Mouse (Mus musculus) brain, embryonic 18.5 days (tissue): ENCODE data around the gene Kng2.
"Not testable (repeated sequence)": the region's sequence is repeated elsewhere in the genome, so short reads cannot be mapped to it uniquely, and the experiment has no call there.

Source experiments
- DNase-seq: peaks from one replicate; pipeline ENCODE4 v3.0.0-alpha.2; 2012; ENCODE audit warnings: low read depth, low spot score

Kng2 gene

GRCm38 (mm10) chr16:22961073-22961472 is 68.2 kb downstream of the Kng2 start:
- DNase-seq = no peak

GRCm38 (mm10) chr16:22956085-22956439 is 73.2 kb downstream of the Kng2 start:
- DNase-seq = no peak

- DNase-seq = no peak
Measured at GRCm38 (mm10) chr16:22955397-22956084, 73.7 kb downstream of the Kng2 start.

DNA sequence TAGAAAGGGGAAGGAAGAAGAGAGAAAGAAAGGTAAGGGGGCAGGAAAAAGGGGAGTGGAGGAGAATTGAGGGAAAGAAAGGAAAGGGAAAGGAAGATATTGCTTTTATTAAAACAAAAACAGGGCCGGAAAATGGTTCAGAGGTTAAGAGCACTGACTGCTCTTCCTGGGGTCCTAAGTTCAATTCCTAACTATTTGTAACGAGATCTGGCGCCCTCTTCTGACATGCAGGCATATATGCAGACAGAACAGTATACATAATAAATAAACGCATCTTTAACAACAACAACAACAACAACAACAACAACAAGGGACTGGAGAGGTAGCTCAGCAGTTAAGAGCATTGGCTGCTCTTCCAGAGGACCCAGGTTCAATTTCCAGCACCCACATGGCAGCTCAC is 76.2 kb downstream of the Kng2 start:
- DNase-seq = no peak

DNA sequence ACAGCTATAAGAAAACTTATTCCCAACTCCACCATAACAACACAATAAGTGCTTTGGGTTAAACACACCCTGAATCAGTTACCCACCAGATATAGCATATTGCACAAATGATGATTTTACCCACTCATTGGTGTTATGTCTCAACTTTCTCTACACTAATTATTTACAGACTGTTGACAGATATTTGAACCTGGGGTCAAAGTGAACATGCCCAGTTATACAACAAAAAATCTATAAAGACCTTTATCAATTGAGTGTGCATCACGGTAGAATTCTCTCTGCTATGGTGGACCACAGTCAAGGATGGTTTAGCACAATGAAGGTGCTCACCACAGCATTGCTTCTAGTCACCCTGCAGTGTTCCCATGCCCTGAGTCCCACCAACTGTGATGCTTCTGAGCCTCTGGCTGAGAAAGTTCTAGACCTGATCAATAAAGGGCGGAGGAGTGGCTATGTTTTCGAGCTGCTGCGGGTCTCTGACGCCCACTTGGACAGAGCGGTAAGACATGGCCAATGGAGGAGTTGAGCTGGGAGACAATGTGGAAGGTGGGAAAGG is 78.4 kb downstream of the Kng2 start, which contains the start of gene Hrg:
TSS of gene Hrg (plus strand) at position 233 of the 556 bp plus-strand sequence.
- DNase-seq = no peak

DNA sequence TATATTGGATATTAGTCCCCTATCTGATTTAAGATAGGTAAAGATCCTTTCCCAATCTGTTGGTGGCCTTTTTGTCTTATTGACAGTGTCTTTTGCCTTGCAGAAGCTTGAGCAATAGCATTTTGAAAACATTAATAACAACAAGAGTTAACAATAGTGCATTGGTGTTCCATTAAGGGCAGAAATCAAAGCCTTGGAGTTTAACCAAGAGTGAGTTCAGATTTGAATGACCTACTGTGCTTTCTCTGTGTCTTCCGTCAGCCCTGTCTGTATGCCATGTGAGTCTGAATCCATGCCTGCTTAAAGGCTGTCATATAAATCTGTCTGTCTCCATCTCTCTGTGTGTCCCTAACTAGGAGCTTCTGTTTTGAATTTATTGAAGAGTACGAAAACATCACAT is 81.9 kb downstream of the Kng2 start:
- no peak for DNase-seq

DNA sequence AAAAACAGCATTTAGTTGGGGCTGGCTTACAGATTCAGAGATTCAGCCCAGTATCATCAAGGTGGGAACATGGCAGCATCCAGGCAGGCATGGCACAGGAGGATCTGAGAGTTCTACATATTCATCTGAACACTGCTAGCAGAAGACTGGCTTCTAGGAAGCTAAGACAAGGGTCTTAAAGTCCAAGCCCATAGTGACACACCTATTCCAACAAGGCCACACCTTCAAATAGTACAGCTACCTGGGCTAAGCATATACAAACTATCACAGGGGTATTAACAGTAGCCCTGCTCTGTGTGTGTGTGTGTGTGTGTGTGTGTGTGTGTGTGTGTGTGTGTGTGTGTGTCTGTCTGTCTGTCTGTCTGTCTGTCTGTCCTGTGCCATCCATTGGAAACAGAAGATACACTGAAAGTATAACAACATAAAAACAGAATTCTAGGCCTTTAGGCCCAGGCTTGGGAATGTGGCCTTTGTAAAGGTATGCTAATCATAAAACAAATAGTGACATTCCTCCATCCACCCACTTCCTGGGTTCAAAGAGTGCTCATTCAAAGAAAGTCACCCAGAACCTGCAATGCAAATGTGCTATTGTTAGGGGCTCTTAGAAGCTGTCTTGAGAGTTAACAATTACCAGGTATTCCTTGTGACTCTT is 87.3 kb downstream of the Kng2 start:
- DNase-seq = not testable (repeated sequence)

- DNase-seq = no peak
Measured at GRCm38 (mm10) chr16:22939120-22939695, 90.1 kb downstream of the Kng2 start.

DNA sequence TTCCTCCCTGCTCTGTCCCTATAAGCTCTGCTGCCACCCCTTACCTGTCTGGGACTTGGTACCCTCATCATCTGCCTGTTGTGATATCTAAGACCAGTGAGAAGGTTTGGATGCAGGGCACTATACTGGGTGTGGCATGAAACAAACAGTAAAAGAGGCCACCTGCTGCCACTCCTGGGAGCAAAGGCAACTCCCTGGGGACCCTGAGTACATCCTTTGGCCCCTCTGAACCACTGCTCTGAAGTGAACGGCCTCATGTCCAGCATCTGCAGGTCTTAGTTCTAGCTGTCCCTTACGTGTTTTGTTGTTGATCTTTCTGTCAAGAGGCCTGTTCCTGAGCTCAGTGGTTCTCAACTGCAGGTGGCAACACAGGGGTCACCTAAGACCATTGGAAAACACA is 90.7 kb downstream of the Kng2 start:
- DNase-seq = no peak

DNA sequence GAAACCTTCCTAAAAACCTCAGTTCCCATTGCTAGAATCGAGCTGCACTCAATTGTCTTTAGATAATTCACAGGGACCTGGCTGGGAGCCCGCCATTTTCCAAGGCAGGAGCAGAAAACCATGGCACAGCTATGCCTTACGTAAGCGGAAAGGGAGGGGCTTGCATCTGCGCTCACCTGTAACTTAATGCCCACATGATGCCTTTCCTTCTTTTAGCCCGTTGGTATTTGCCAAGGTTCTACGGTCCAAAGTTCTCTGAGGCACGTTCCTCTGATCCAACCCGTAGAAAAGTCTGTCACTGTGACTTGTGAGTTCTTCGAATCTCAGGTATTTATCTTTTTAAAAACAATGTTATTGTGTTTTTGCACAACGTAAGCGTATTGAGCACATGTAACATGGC is 91.7 kb downstream of the Kng2 start:
- DNase-seq = no peak
